Mouse (Mus musculus) midbrain, embryonic 13.5 days (tissue): ENCODE results near the gene Ubald1. TPM values are rescaled to one million over a fixed set of nuclear protein-coding genes. Genes with fewer than 3 reads are reported as not detected.

Experiments
- ATAC-seq: fragments of 200-750 bp; cut with Nextera tagmentation; 2 replicates; pipeline ENCODE4 v1.8.0; 2017; ENCODE audit warnings: mild to moderate bottlenecking, moderate TSS enrichment, moderate library complexity
- H3K27ac ChIP-seq: fragments of 300-500 bp; sonication (generic); 2 replicates; pipeline ENCODE4 v1.5.1; 2015; ENCODE audit warnings: inconsistent platforms, mild to moderate bottlenecking, moderate library complexity
- H3K27me3 ChIP-seq: fragments of 300-500 bp; sonication (generic); 2 replicates; pipeline ENCODE4 v1.6.1; 2015; ENCODE audit warnings: mild to moderate bottlenecking, inconsistent platforms
- H3K36me3 ChIP-seq: fragments of 300-500 bp; sonication (generic); 2 replicates; pipeline ENCODE4 v1.6.1; 2015; ENCODE audit warnings: mild to moderate bottlenecking, inconsistent platforms
- H3K4me1 ChIP-seq: fragments of 300-500 bp; sonication (generic); replicated peaks from 2 replicates; pipeline ENCODE4 v1.6.1; 2015; ENCODE audit warnings: inconsistent platforms
- H3K4me2 ChIP-seq: fragments of 300-500 bp; sonication (generic); replicated peaks from 2 replicates; pipeline ENCODE4 v1.6.1; 2015; ENCODE audit warnings: moderate library complexity, mild to moderate bottlenecking, inconsistent platforms
- H3K4me3 ChIP-seq: fragments of 300-500 bp; sonication (generic); replicated peaks from 2 replicates; pipeline ENCODE4 v1.5.1; 2015; ENCODE audit warnings: mild to moderate bottlenecking, inconsistent platforms
- H3K9ac ChIP-seq: fragments of 300-500 bp; sonication (generic); replicated peaks from 2 replicates; pipeline ENCODE4 v1.6.1; 2015; ENCODE audit warnings: mild to moderate bottlenecking, inconsistent platforms
- H3K9me3 ChIP-seq: fragments of 300-500 bp; sonication (generic); 2 replicates; pipeline ENCODE4 v1.6.1; 2016; ENCODE audit warnings: mild to moderate bottlenecking, inconsistent platforms
- WGBS: fragments of 180-500 bp; shearing (Covaris S2); methylation state at CpG from one replicate; pipeline ENCODE4 v1.1.7; 2015; 5-methylcytosine and 5-hydroxymethylcytosine counted together
- polyA plus RNA-seq: library from polyadenylated mRNA; unstranded; fragments of >200 nt; fragmentation: Nextera tagmentation; extraction: Ambion mirVana; gene quantifications from 2 replicates; pipeline ENCODE4 v1.2.1, GENCODE M21; 2015

Ubald1 gene
- polyA plus RNA-seq, 1 experiment from 2014 or later: 46.2 TPM

GRCm38 (mm10) chr16:4897146-4897730 lies 17.1 kb upstream of the Ubald1 start:
- H3K4me1 ChIP-seq: peaks cover 10% of the 10 kb centered on the region; the same call in 1 of the 2 replicates
- H3K36me3 ChIP-seq: no peaks in the 10 kb centered on the region
- no peak for ATAC-seq
- H3K9me3 ChIP-seq: no peaks in the 10 kb centered on the region
- no peak overlapping the region for H3K27ac ChIP-seq
- H3K27me3 ChIP-seq: no peaks in the 10 kb centered on the region
- no peak overlapping the region for H3K4me2 ChIP-seq
- H3K4me3 ChIP-seq: no peak overlapping the region
- H3K9ac ChIP-seq: no peak overlapping the region
- 49% methylated on average over 7 of the region's 7 CpGs for WGBS

- Histone ChIP-seq H3K36me3 (peaks cover 2% of the 10 kb centered on the region; the same call in 1 of the 2 replicates), H3K9me3 (no peaks in the 10 kb centered on the region), H3K4me3 (no peak overlapping the region), H3K4me2 (no peak overlapping the region), H3K4me1 (peaks cover 6% of the 10 kb centered on the region; the same call in 1 of the 2 replicates), H3K27me3 (no peaks in the 10 kb centered on the region), H3K9ac (no peak overlapping the region), H3K27ac (no peak overlapping the region)
- no peak for ATAC-seq
- WGBS: 79% methylated on average over 5 of the region's 5 CpGs
These were observed 16.3 kb upstream of the Ubald1 start for GRCm38 (mm10) chr16:4896249-4897027.

DNA sequence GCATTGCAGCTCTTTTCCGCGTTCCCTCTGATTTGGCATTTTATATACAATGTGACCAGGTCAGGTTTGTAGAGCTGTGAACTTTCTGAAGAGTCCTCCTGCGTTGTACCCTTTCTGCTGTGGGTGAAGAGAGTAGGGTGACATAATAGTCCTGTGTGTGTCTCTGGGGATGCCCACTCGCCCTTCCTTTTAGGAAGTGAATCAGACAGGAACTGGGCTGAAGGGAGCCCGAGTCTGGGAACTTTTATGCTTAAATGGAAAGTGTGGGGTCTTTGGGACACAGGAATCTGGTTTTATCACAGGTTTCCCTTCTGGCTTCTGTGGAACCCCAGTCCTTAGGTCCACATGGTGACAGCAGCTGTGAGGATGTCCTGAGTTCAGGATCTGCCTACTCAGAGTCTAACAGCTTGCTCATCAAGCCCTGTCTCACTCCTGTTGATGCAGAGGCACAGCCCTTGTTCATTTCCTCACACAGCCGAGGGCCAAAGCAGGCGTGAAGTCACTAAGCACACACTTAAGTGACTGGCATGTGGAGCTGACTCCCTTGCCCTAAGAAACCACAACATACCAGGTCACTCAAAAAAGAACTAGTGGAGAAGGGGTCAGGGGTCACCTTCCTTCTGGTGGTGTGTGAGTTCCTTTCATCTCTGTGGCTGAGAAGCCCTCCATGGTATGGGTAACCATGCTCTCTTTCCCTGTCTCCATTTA lies 14.2 kb upstream of the Ubald1 start:
- H3K4me3 ChIP-seq: no peak overlapping the region
- 0 out of 2 replicates have a peak, but pooled peaks cover 4% of the 10 kb centered on the region for H3K4me1 ChIP-seq
- no peak overlapping the region for H3K27ac ChIP-seq
- no peak overlapping the region for H3K9ac ChIP-seq
- ATAC-seq: no peak
- no peaks in the 10 kb centered on the region for H3K9me3 ChIP-seq
- H3K4me2 ChIP-seq: no peak overlapping the region
- no peaks in the 10 kb centered on the region for H3K27me3 ChIP-seq
- 85% methylated on average over 7 of the region's 7 CpGs for WGBS
- peaks cover 7% of the 10 kb centered on the region; the same call in 1 of the 2 replicates for H3K36me3 ChIP-seq

DNA sequence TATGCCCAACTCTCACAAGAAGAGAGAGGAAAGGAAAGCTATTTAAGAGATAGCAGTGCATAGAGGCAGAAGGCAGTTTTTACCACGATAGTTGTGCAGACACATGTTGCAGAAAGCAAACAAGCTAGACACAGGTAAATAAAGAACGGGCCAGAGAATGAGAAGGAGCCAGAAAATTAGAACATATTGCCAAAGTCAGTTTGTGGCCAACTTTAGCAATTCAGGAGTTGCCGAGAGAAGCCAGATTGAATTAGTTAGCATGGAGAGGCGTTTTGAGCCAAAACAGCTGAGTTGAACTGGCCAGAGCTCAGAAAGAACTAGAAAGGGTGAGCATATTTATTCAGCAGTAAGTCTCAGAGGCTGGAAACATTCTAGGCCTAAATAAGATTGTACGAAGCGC lies 12.1 kb upstream of the Ubald1 start:
- H3K4me2 ChIP-seq: no peak overlapping the region
- WGBS: 94% methylated on average over 6 of the region's 6 CpGs

DNA sequence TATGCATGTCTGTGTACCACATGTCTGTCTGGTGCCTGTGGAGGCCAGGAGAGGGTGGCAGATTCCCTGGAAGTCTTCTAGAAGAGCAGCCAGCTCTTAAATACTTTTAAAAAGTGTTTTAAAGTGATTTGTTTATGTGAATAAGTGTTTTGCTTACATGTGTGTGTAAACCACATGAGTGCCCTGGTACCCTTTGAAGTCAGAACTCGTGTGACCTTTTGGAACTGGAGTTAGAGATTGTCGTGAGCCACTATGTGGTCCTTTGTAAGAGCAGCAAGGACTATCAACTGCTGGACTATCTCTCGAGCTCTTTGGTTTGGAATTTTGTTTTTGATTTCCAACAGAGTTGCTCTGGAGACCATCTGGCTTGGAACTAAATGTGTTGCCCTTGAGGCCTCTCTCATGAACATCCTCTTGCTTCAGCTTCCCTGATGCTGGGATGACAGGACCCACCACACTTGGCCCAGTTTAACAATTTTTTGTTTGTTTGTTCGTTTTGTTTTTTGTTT lies 10.1 kb upstream of the Ubald1 start:
- Histone ChIP-seq H3K4me1 (peaks cover 32% of the 10 kb centered on the region), H3K9me3 (no peaks in the 10 kb centered on the region)
- 81% methylated on average over 4 of the region's 4 CpGs for WGBS

More for the DNA sequence above, 12.1 kb upstream of the Ubald1 start:
- no peak overlapping the region for H3K4me3 ChIP-seq
- H3K27ac ChIP-seq: no peak overlapping the region
- no peaks in the 10 kb centered on the region for H3K27me3 ChIP-seq
- H3K9ac ChIP-seq: no peak overlapping the region
- no peak for ATAC-seq
- peaks cover 23% of the 10 kb centered on the region for H3K4me1 ChIP-seq
- H3K9me3 ChIP-seq: no peaks in the 10 kb centered on the region
- H3K36me3 ChIP-seq: peaks cover 7% of the 10 kb centered on the region; the same call in 1 of the 2 replicates

DNA sequence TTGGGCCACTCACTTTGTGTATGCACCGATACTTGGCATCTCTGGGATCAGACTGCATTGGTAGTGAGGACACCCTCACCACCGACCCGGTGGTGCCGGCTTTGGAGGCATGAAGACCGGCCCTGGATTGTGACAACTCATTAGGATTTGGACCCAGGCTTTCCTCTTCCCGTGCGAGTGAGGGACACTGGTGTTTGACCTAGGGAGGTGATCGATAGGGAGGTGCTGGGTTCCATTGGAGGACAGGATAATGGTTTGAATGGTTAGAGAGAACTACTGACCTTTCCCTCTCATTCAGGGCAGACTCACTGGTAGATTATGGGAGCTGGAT lies 6.5 kb upstream of the Ubald1 start:
- Histone ChIP-seq H3K27ac (peak overlapping the region; percentile 90), H3K27me3 (no peaks in the 10 kb centered on the region), H3K4me2 (peak overlapping the region; percentile 86), H3K4me1 (peaks cover 40% of the 10 kb centered on the region), H3K9ac (peak overlapping the region; percentile 95), H3K9me3 (no peaks in the 10 kb centered on the region), H3K4me3 (peak overlapping the region; percentile 96), H3K36me3 (peaks cover 7% of the 10 kb centered on the region; the same call in 1 of the 2 replicates)
- WGBS: 1% methylated on average over 8 of the region's 8 CpGs
- no peak; the same call in 1 of the 2 replicates for ATAC-seq

More for the DNA sequence above, 10.1 kb upstream of the Ubald1 start:
- Histone ChIP-seq H3K27ac (no peak overlapping the region), H3K4me3 (no peak overlapping the region), H3K36me3 (peaks cover 7% of the 10 kb centered on the region; the same call in 1 of the 2 replicates), H3K4me2 (no peak overlapping the region), H3K9ac (no peak overlapping the region), H3K27me3 (no peaks in the 10 kb centered on the region)
- ATAC-seq: no peak

- no peaks in the 10 kb centered on the region for H3K9me3 ChIP-seq
- H3K4me3 ChIP-seq: peak within 1 kb of the TSS; percentile 96
- peak; percentile 88 for ATAC-seq
- peak within 1 kb of the TSS; percentile 95 for H3K9ac ChIP-seq
- H3K4me1 ChIP-seq: peaks cover 47% of the 10 kb centered on the region
- peak within 1 kb of the TSS; percentile 86 for H3K4me2 ChIP-seq
- no peaks in the 10 kb centered on the region for H3K27me3 ChIP-seq
- WGBS: under 1% methylated on average over 60 of the region's 74 CpGs
- peaks cover under 1% of the 10 kb centered on the region; the same call in 1 of the 2 replicates for H3K36me3 ChIP-seq
- H3K27ac ChIP-seq: peak within 1 kb of the TSS; percentile 90
These were observed 5.9 kb upstream of the Ubald1 start, which contains the start of gene Mgrn1 for GRCm38 (mm10) chr16:4885760-4886689. Gene Mgrn1, plus strand, starts transcription at chr16:4886249.

GRCm38 (mm10) chr16:4884930-4885329 lies 4.8 kb upstream of the Ubald1 start:
- WGBS: 94% methylated on average over 10 of the region's 10 CpGs
- H3K9me3 ChIP-seq: no peaks in the 10 kb centered on the region
- no peaks in the 10 kb centered on the region for H3K36me3 ChIP-seq
- no peak overlapping the region for H3K4me3 ChIP-seq
- ATAC-seq: no peak
- H3K27ac ChIP-seq: peak overlapping the region; percentile 90
- peak overlapping the region; percentile 86 for H3K4me2 ChIP-seq
- no peak overlapping the region for H3K9ac ChIP-seq
- H3K4me1 ChIP-seq: peaks cover 50% of the 10 kb centered on the region
- no peaks in the 10 kb centered on the region for H3K27me3 ChIP-seq

- no peak for ATAC-seq
- Histone ChIP-seq H3K4me1 (peaks cover 42% of the 10 kb centered on the region), H3K9me3 (no peaks in the 10 kb centered on the region), H3K36me3 (peaks cover 4% of the 10 kb centered on the region; the same call in 1 of the 2 replicates), H3K4me2 (peak overlapping the region; percentile 89), H3K9ac (peak overlapping the region; percentile 85), H3K27me3 (no peaks in the 10 kb centered on the region), H3K27ac (peak overlapping the region; percentile 95), H3K4me3 (peak overlapping the region; percentile 84)
- WGBS: 81% methylated on average over 10 of the region's 10 CpGs
These were observed 1.6 kb upstream of the Ubald1 start for GRCm38 (mm10) chr16:4881400-4882351.

GRCm38 (mm10) chr16:4879708-4880124 lies 399 bp downstream of the Ubald1 start:
- Histone ChIP-seq H3K9me3 (no peaks in the 10 kb centered on the region), H3K4me2 (peak overlapping the region; percentile 89), H3K27me3 (no peaks in the 10 kb centered on the region), H3K9ac (peak overlapping the region; percentile 86), H3K4me3 (peak overlapping the region; percentile 84), H3K4me1 (peaks cover 43% of the 10 kb centered on the region), H3K27ac (peak overlapping the region; percentile 97), H3K36me3 (peaks cover 21% of the 10 kb centered on the region)
- peak; percentile 82 for ATAC-seq
- WGBS: 0% methylated on average over 40 of the region's 40 CpGs
